Mouse (Mus musculus) central nervous system, embryonic 18 days (tissue): Measurements from ENCODE around the gene Ero1lb. TPM values are rescaled to one million over a fixed set of nuclear protein-coding genes. Genes with fewer than 3 reads are reported as not detected.

Experiments
- polyA plus RNA-seq: library from polyadenylated mRNA; depleted of rRNA; stranded (reverse); fragments of >200 nt; gene quantifications from 2 replicates; pipeline ENCODE4 v1.2.3, GENCODE M21; 2012; rRNA removed

Ero1lb gene
- polyA plus RNA-seq, result 7.9 and 8.5 TPM in 2 replicates

GRCm38 (mm10) chr13:12565621-12566390 is at the start of gene Ero1lb:
Gene Ero1lb (plus strand): TSS chr13:12565874.

DNA sequence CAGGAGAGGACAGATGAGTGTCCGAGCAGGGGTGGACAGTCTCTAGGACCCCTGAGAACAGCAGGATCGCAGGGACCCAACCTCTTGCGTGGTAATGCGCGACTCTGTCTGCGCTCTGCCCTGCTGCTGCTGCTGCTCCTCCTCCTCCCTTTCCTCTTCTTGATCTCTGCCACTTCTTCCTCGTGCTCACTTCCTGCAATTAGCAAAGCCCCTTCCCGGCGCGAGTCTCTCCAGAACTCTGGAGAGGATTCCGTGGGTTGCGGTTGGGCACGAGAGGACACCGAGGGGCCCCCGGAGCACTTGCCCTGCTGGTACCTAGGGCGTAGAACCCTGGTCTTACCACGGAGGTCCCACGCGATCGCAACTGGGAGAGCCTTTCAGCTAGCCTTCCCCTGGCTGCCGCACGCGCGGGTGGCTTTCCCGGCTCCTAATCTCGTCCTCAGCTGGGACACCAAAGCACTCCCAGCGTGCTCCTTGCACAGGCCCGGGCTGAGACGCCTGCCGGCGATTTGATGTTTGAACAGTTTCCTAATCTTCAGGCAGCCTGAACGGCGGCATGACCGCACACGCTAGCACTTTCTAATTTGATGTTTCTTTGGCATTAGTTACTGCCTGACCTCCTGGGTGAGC is 45.6 kb upstream of the Ero1lb start, which contains the start of gene Edaradd:
TSS of gene Edaradd (minus strand) at position 484 of the 630 bp plus-strand sequence.

Other genes with a start within 250 kb of the Ero1lb start
- 9.5 and 19.9 TPM in 2 replicates for gene Actn2, start 225.1 kb upstream of the Ero1lb start, polyA plus RNA-seq
- 21.1 and 22.9 TPM in 2 replicates for gene Heatr1, start 170.8 kb upstream of the Ero1lb start, polyA plus RNA-seq
- 27.8 and 32.7 TPM in 2 replicates for gene Lgals8, start 100.9 kb upstream of the Ero1lb start, polyA plus RNA-seq
- 1.8 TPM in 2 replicates for gene Edaradd, start 45.4 kb upstream of the Ero1lb start, polyA plus RNA-seq
- not detected in 2 replicates for gene Prl2c3, start 234.2 kb downstream of the Ero1lb start, polyA plus RNA-seq